Mouse (Mus musculus): Measurements from ENCODE around the gene Lmod2.

DNA sequence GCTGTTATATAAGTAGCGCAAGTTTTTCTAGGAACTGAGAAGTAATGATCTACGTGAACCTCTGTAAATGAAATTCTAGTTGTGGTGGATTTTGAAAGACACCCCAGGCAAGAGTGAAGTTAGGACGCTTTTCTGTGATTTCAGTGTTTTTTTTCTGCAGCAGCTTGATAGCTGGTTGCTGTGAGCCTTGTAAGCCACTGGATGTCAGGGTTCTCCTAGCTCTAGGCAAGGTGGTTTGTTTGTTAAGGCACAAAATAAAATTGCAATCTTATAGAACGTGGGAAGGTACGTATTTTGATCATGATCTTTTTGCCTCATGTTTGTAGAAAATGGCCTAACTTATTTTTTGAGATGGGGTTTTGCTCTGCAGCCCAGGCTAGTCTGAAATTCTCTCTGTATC is 28.6 kb upstream of the Lmod2 start:
- no peak for TF ChIP-seq POLR2A (IDR thresholded peaks at IDR 0.05; ENCODE audit: borderline replicate concordance, control insufficient read depth, low read depth, low read length)
- no peak for TF ChIP-seq CTCF (IDR thresholded peaks at IDR 0.05; ENCODE audit: control insufficient read depth, insufficient read depth, low read length)
